Mouse (Mus musculus) liver, adult (tissue): ENCODE results near the gene Msh5.

Experiments used
- GATA4 ChIP-seq: IDR thresholded peaks from 2 replicates; pipeline ENCODE4 v1.6.1; 2014; ENCODE audit warnings: mild to moderate bottlenecking, low read length; ENCODE audit not compliant: insufficient replicate concordance

Msh5 gene

GRCm38 (mm10) chr17:35077786-35078233, 31.3 kb upstream of the Msh5 start, which contains the start of gene Ly6g6d:
TSS of gene Ly6g6d (minus strand) at chr17:35078065.
- TF ChIP-seq GATA4, result no peak

GRCm38 (mm10) chr17:35077285-35077684, 30.7 kb upstream of the Msh5 start:
- no peak for TF ChIP-seq GATA4

- no peak for TF ChIP-seq GATA4
Observed at GRCm38 (mm10) chr17:35076507-35077176, 30.1 kb upstream of the Msh5 start, which contains the start of gene Ly6g6e. TSS of gene Ly6g6e (plus strand) at chr17:35076902.

- no peak for TF ChIP-seq GATA4
Observed at GRCm38 (mm10) chr17:35074097-35074496, 27.6 kb upstream of the Msh5 start.

GRCm38 (mm10) chr17:35071454-35071853, 24.9 kb upstream of the Msh5 start:
- no peak for TF ChIP-seq GATA4

GRCm38 (mm10) chr17:35070556-35071229, 24.1 kb upstream of the Msh5 start:
- no peak for TF ChIP-seq GATA4

GRCm38 (mm10) chr17:35068213-35068914, 21.8 kb upstream of the Msh5 start:
- TF ChIP-seq GATA4, result no peak

GRCm38 (mm10) chr17:35066084-35066483, 19.5 kb upstream of the Msh5 start, which contains the start of gene Mpig6b:
TSS of gene Mpig6b (minus strand) at chr17:35066184.
- TF ChIP-seq GATA4, result no peak

GRCm38 (mm10) chr17:35064951-35065947, 18.7 kb upstream of the Msh5 start, which contains the start of gene Ly6g6c:
TSS of gene Ly6g6c (plus strand) at chr17:35065388.
- no peak for TF ChIP-seq GATA4

- no peak for TF ChIP-seq GATA4
Observed at GRCm38 (mm10) chr17:35064378-35064877, 17.9 kb upstream of the Msh5 start.

GRCm38 (mm10) chr17:35063466-35063865, 16.9 kb upstream of the Msh5 start:
- no peak for TF ChIP-seq GATA4

- TF ChIP-seq GATA4, result no peak
Observed at GRCm38 (mm10) chr17:35061299-35061698, 14.8 kb upstream of the Msh5 start.

- TF ChIP-seq GATA4, result no peak
Observed at GRCm38 (mm10) chr17:35060737-35061297, 14.3 kb upstream of the Msh5 start.

- TF ChIP-seq GATA4, result no peak
Observed at GRCm38 (mm10) chr17:35060071-35060470, 13.5 kb upstream of the Msh5 start.
